Mouse (Mus musculus): Measurements from ENCODE around the gene Zfp850. TPM values are rescaled to one million over a fixed set of nuclear protein-coding genes. Genes with fewer than 3 reads are reported as not detected.
"Not testable (repeated sequence)": the region's sequence is repeated elsewhere in the genome, so short reads cannot be mapped to it uniquely, and the experiment has no call there.

Zfp850 gene
- total and polyA plus RNA-seq, 2 experiments from 2014 or later, result 4.0 to 7.4 TPM

DNA sequence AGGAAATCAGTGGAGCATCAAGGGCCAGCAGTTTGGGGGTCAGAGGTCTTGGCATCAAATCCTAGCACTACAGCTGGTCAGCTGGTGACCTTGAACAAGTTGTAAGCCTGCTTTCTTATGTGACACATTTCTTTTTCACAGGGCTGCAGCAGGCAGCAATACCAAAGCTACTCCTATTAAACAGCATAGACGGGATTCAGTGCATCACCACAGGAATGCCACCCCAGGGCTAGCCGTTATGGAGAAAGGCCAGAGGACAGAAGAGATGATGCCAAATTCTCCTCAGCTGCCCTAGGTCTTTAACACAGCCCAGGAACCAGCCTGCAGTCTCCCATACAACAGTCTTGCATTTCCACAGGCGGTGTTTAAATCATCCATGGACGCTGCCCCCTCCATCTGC, 30.6 kb upstream of the Zfp850 start:
- Histone ChIP-seq H3K27ac (ENCODE audit: low read depth, low read length) (no peak overlapping the region), H3K27me3 (ENCODE audit: insufficient read depth, low read length) (no peaks in the 10 kb centered on the region), H3K4me1 (ENCODE audit: insufficient read depth, low read length) (peaks cover 6% of the 10 kb centered on the region; the same call in 1 of the 2 replicates), H3K4me2 (ENCODE audit: low read depth, low read length, poor library complexity, severe bottlenecking) (no peak overlapping the region), H3K9ac (replicated peaks; ENCODE audit: low read length, poor library complexity, severe bottlenecking) (no peak overlapping the region), H3K4me3 (ENCODE audit: low read depth, low read length) (no peak overlapping the region), H3K9me3 (ENCODE audit: low read length) (no peaks in the 10 kb centered on the region), H3K36me3 (ENCODE audit: insufficient read depth, low read length) (peaks cover 83% of the 10 kb centered on the region)
- no peak for ATAC-seq (ENCODE audit: low FRiP score)
- TF ChIP-seq CTCF (IDR thresholded peaks at IDR 0.05), result no peak
- WGBS, result 94% methylated on average over 4 of the region's 4 CpGs
- no peak for DNase-seq (ENCODE audit: low spot score)

DNA sequence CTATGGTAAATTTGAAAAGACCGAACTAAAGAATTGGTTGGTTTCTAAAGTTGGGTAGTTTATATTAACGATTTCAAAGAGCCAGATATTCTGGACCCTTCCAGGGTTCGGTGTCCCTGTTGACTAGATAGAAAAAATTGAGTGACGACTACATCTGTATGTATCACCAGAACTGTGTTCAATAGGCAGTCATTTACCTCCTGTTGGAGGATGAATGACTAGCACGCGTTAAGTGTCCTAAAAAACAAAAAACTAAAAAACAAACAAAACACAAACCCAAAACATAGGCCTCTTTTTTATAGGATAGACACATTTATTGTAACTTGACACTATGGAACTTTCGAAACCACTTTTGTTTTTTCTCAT, 513 bp upstream of the Zfp850 start:
- no peaks in the 10 kb centered on the region for H3K36me3 ChIP-seq (ENCODE audit: insufficient read depth, low read length)
- H3K27ac ChIP-seq (ENCODE audit: low read depth, low read length), result peak overlapping the region; percentile 62; the same call in 1 of the 2 replicates
- H3K4me1 ChIP-seq (ENCODE audit: insufficient read depth, low read length), result no peaks in the 10 kb centered on the region
- peak overlapping the region; percentile 71 for H3K9ac ChIP-seq (replicated peaks; ENCODE audit: low read length, poor library complexity, severe bottlenecking)
- H3K9me3 ChIP-seq (ENCODE audit: low read length), result no peaks in the 10 kb centered on the region
- 0 out of 2 replicates have a peak, but pooled peaks have one; percentile 15 for ATAC-seq (ENCODE audit: low FRiP score)
- 17% methylated on average over 7 of the region's 7 CpGs for WGBS
- no peak for TF ChIP-seq CTCF (IDR thresholded peaks at IDR 0.05)
- peak overlapping the region; percentile 67 for H3K4me2 ChIP-seq (ENCODE audit: low read depth, low read length, poor library complexity, severe bottlenecking)
- no peak for DNase-seq (ENCODE audit: low spot score)
- H3K27me3 ChIP-seq (ENCODE audit: insufficient read depth, low read length), result no peaks in the 10 kb centered on the region
- peak overlapping the region; percentile 54 for H3K4me3 ChIP-seq (ENCODE audit: low read depth, low read length)

DNA sequence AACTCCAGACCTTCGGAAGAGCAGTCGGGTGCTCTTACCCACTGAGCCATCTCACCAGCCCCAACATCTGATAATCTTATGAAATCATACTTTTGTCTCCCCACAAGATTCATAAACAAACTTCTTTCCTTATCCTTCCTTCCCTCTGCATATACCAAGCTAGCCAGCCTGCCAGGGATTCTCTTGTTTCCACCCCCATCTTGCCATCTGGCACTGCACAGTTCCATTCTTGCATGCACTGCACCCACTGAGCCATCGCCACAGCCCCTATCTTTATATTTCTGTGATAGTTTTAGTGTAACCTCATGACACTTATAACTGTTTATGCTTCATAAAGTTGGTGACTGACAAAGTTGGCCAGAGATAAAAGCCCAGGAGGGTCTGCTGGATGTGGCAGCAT, 3.6 kb downstream of the Zfp850 start:
- no peaks in the 10 kb centered on the region for H3K27me3 ChIP-seq (ENCODE audit: insufficient read depth, low read length)
- WGBS, result 93% methylated on average over 3 of the region's 3 CpGs
- no peak for ATAC-seq (ENCODE audit: low FRiP score)
- no peak overlapping the region for H3K4me2 ChIP-seq (ENCODE audit: low read depth, low read length, poor library complexity, severe bottlenecking)
- no peak for DNase-seq (ENCODE audit: low spot score)
- no peak overlapping the region for H3K4me3 ChIP-seq (ENCODE audit: low read depth, low read length)
- H3K27ac ChIP-seq (ENCODE audit: low read depth, low read length), result no peak overlapping the region
- no peak for TF ChIP-seq CTCF (IDR thresholded peaks at IDR 0.05)
- no peaks in the 10 kb centered on the region for H3K9me3 ChIP-seq (ENCODE audit: low read length)
- no peaks in the 10 kb centered on the region for H3K4me1 ChIP-seq (ENCODE audit: insufficient read depth, low read length)
- H3K36me3 ChIP-seq (ENCODE audit: insufficient read depth, low read length), result peaks cover 12% of the 10 kb centered on the region
- no peak overlapping the region for H3K9ac ChIP-seq (replicated peaks; ENCODE audit: low read length, poor library complexity, severe bottlenecking)

DNA sequence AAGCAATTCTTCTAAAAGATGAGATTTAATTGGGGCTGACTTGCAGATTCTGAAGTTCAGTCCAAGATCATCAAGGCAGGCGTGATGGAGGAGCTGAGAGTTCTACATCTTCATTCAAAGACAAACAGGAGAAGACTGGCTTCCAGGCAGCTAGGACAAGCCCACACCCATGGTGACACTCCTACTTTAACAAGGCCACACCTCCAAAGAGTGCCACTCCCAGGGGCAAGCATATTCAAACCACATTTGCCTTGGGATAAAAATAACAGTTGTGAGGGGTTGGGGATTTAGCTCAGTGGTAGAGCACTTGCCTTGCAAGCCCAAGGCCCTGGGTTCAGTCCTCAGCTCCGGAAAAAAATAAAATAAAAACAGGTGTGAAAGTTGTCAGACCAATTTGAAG, 31.7 kb downstream of the Zfp850 start:
- H3K4me1 ChIP-seq (ENCODE audit: insufficient read depth, low read length), result peaks cover 5% of the 10 kb centered on the region; the same call in 1 of the 2 replicates
- peaks cover 26% of the 10 kb centered on the region for H3K9me3 ChIP-seq (ENCODE audit: low read length)
- H3K27me3 ChIP-seq (ENCODE audit: insufficient read depth, low read length), result no peaks in the 10 kb centered on the region
- no peak overlapping the region for H3K4me3 ChIP-seq (ENCODE audit: low read depth, low read length)
- no peak overlapping the region for H3K27ac ChIP-seq (ENCODE audit: low read depth, low read length)
- no peak overlapping the region for H3K4me2 ChIP-seq (ENCODE audit: low read depth, low read length, poor library complexity, severe bottlenecking)
- ATAC-seq (ENCODE audit: low FRiP score), result no peak
- H3K9ac ChIP-seq (replicated peaks; ENCODE audit: low read length, poor library complexity, severe bottlenecking), result no peak overlapping the region
- 79% methylated on average over 2 of the region's 2 CpGs for WGBS
- H3K36me3 ChIP-seq (ENCODE audit: insufficient read depth, low read length), result 0 out of 2 replicates have a peak, but pooled peaks cover 2% of the 10 kb centered on the region
- no peak for DNase-seq (ENCODE audit: low spot score)
- TF ChIP-seq CTCF (IDR thresholded peaks at IDR 0.05), result no peak

DNA sequence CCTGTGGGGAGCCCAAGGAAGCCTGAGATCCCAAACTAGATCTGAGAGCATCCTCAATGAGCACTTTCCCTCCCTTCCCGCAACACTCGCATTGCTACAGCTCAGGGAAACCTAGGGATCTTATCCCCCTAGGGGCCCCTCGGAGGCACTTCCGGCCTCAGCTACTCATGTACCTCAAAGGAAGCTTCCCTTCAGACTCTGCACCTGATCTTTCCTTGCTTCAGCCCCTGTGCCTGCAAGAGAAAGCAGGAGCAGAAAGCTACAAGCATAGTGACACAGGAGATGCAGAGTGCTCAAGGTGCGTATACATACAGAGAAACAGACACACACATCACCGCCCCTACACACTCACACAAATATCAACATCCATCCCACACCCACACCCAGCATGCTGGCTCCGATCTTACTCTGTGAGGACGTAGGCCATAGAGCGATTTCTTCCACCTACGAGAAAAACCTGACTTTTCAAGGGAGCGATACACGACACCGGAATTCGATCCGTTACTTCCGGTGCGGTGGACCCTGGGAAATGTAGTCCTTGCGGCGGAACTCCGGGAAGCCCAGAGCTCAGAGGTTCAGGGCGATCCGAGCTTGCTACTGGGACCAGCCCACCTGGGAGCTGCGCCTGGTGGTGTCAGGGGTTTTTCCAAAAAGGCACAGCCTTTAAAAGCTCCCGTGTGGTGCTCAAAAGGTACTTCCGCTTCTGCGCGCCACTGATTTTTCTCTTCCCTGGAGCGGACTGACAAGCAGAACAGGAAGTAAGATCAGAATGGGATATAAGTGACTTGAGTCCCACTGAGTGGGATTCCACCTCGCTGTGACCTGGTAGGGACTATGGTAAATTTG, 35.0 kb downstream of the Zfp850 start, which contains the start of gene Zfp780b:
Gene Zfp780b, minus strand, starts transcription at position 489 of the 846 bp plus-strand sequence.
- peaks cover 9% of the 10 kb centered on the region; the same call in 1 of the 2 replicates for H3K9me3 ChIP-seq (ENCODE audit: low read length)
- DNase-seq (ENCODE audit: low spot score) (peak; percentile 74), ATAC-seq (ENCODE audit: low FRiP score) (peak; percentile 78; the same call in 1 of the 2 replicates)
- H3K36me3 ChIP-seq (ENCODE audit: insufficient read depth, low read length), result no peaks in the 10 kb centered on the region
- H3K27me3 ChIP-seq (ENCODE audit: insufficient read depth, low read length), result no peaks in the 10 kb centered on the region
- peak; percentile 21; the same call in 1 of the 2 replicates for TF ChIP-seq CTCF (IDR thresholded peaks at IDR 0.05)
- H3K9ac ChIP-seq (replicated peaks; ENCODE audit: low read length, poor library complexity, severe bottlenecking), result peak within 1 kb of the TSS; percentile 91
- H3K4me2 ChIP-seq (ENCODE audit: low read depth, low read length, poor library complexity, severe bottlenecking), result peak within 1 kb of the TSS; percentile 88
- WGBS, result under 1% methylated on average over 29 of the region's 29 CpGs
- H3K27ac ChIP-seq (ENCODE audit: low read depth, low read length), result peak within 1 kb of the TSS; percentile 86
- peak within 1 kb of the TSS; percentile 85 for H3K4me3 ChIP-seq (ENCODE audit: low read depth, low read length)
- H3K4me1 ChIP-seq (ENCODE audit: insufficient read depth, low read length), result peaks cover 5% of the 10 kb centered on the region; the same call in 1 of the 2 replicates

DNA sequence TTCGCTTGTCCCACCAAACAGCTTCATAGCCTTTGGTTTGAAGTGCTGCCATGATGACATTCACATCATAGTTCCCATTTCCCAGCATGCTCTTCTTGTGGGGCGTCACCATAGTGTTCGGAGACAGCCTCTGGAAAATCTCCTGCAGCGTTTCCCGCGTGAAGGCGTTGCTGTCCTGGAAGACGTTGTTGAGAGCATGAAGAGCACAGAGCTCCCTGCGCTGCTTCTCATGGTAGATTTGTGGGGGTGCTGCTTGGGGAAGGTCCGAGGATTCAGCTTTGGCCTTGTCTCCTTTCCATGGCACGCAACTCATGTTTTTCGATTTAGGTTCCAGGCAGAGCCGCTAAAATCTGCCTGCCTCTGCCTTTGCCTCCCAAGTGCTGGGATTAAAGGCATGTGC, 64.5 kb downstream of the Zfp850 start:
- not testable (repeated sequence) for ATAC-seq (ENCODE audit: low FRiP score); H3K4me1 ChIP-seq (ENCODE audit: insufficient read depth, low read length); H3K9ac ChIP-seq (replicated peaks; ENCODE audit: low read length, poor library complexity, severe bottlenecking); H3K27ac ChIP-seq (ENCODE audit: low read depth, low read length); H3K27me3 ChIP-seq (ENCODE audit: insufficient read depth, low read length); DNase-seq (ENCODE audit: low spot score); H3K4me2 ChIP-seq (ENCODE audit: low read depth, low read length, poor library complexity, severe bottlenecking); H3K9me3 ChIP-seq (ENCODE audit: low read length); H3K4me3 ChIP-seq (ENCODE audit: low read depth, low read length); H3K36me3 ChIP-seq (ENCODE audit: insufficient read depth, low read length)
- 94% methylated on average over 13 of the region's 13 CpGs for WGBS
